Comparison of ENCODE assay signal across 8 mouse cellular contexts in genomic region chr4:134975261-134975928, GRCm38 (mm10). TPM values are rescaled to one million over a fixed set of nuclear protein-coding genes. Genes with fewer than 3 reads are reported as not detected.
A peak's percentile ranks its signal among the peaks of the same experiment; 100 is the strongest.
DNase-seq lines count a peak whose midpoint lies in the region; ATAC-seq lines count a peak whose summit lies in the region.

No protein-coding gene starts in this region.

- intact Hi-C loops in heart, postnatal 10 days (cut with DNase I), result no loop called here

- H3K27ac ChIP-seq in hindbrain, embryonic 14.5 days, result no peak overlapping the region

- H3K4me3 ChIP-seq in hindbrain, embryonic 14.5 days (replicated peaks; ENCODE audit: low read length), result no peak overlapping the region

- no peak overlapping the region for H3K9ac ChIP-seq in hindbrain, embryonic 14.5 days

- no peaks in the 10 kb centered on the region for H3K4me1 ChIP-seq in hindbrain, embryonic 14.5 days (replicated peaks; ENCODE audit: control insufficient read depth, insufficient read depth, low read length)

- H3K4me2 ChIP-seq in hindbrain, embryonic 14.5 days (replicated peaks), result no peak overlapping the region

- ATAC-seq in hindbrain, embryonic 14.5 days (ENCODE audit: low FRiP score), result no peak

- H3K9me3 ChIP-seq in hindbrain, embryonic 14.5 days (ENCODE audit: control insufficient read depth, low read length), result 0 out of 2 replicates have a peak, but pooled peaks cover 3% of the 10 kb centered on the region

- H3K27me3 ChIP-seq in hindbrain, embryonic 14.5 days (ENCODE audit: control insufficient read depth, insufficient read depth, low read length), result no peaks in the 10 kb centered on the region

- no peaks in the 10 kb centered on the region for H3K36me3 ChIP-seq in hindbrain, embryonic 14.5 days (replicated peaks; ENCODE audit: control insufficient read depth, insufficient read depth)

- DNase-seq in adrenal gland, postnatal 10 days, result peak; percentile 31
- DNase-seq in adrenal gland, adult 18-20 months (ENCODE audit: low spot score in 2 of 2), result no peak
- peak; percentile 28 for DNase-seq in right cerebral cortex, postnatal 4 days
- DNase-seq in right cerebral cortex, adult 2 months (ENCODE audit: low spot score in 2 of 2), result no peak
- DNase-seq in hindbrain, embryonic 14.5 days (ENCODE audit: low spot score), result peak; percentile 28
- DNase-seq in retina, embryonic 14.5 days (ENCODE audit: low spot score), result peak; percentile 53
- no peak for DNase-seq in heart, postnatal 10 days
- no peak for DNase-seq in ovary, postnatal 36 days (ENCODE audit: low spot score)

- WGBS in hindbrain, embryonic 14.5 days, result 28% methylated on average over 14 of the region's 14 CpGs

RNA-seq across cellular contexts. Expression of gene Syf2, which starts 44.7 kb away (rescaled TPM):
- total RNA-seq in adrenal gland, postnatal 10 days (2021), result 10 to 100 TPM; 73.1 to 74.6 TPM
- 10 to 100 TPM; 77.2 to 88.8 TPM for total RNA-seq in adrenal gland, adult 18-20 months (2021)
- 47.7 and 50.2 TPM in 2 replicates for polyA plus RNA-seq in hindbrain, embryonic 14.5 days (2014; fragmentation: Nextera tagmentation; extraction: Ambion mirVana)
- total RNA-seq in heart, postnatal 10 days (2021), result 10 to 100 TPM; 48.7 TPM

RNA-seq across cellular contexts. Expression of gene Rsrp1, which starts 52.0 kb away (rescaled TPM):
- total RNA-seq in adrenal gland, postnatal 10 days (2021), result 100 to 1,000 TPM; 250 to 386 TPM
- 100 to 1,000 TPM; 346 to 591 TPM for total RNA-seq in adrenal gland, adult 18-20 months (2021)
- polyA plus RNA-seq in hindbrain, embryonic 14.5 days (2014; fragmentation: Nextera tagmentation; extraction: Ambion mirVana), result 405 and 417 TPM in 2 replicates
- total RNA-seq in heart, postnatal 10 days (2021), result 100 to 1,000 TPM; 146 to 154 TPM

Comparison
In these comparisons a context has a peak if more than half of its experiments do, and no peak if none do; other contexts are left out.
1. DNase-seq: peak in adrenal gland, postnatal 10 days (single experiment), right cerebral cortex, postnatal 4 days (single experiment), hindbrain, embryonic 14.5 days (single experiment) and retina, embryonic 14.5 days (single experiment); none in adrenal gland, adult 18-20 months (0 of 2), right cerebral cortex, adult 2 months (0 of 2), heart, postnatal 10 days (0 of 2) and ovary, postnatal 36 days (single experiment).